Mouse (Mus musculus) embryonic facial prominence, embryonic 11.5 days (tissue): ENCODE measurements around the gene Psmd4. TPM values are rescaled to one million over a fixed set of nuclear protein-coding genes. Genes with fewer than 3 reads are reported as not detected.

ENCODE experiments used
- ATAC-seq: fragments of 200-750 bp; cut with Nextera tagmentation; replicated peaks from 2 replicates; pipeline ENCODE4 v1.8.0; 2017; ENCODE audit warnings: low read depth; ENCODE audit not compliant: insufficient number of reproducible peaks, low FRiP score, low TSS enrichment
- DNase-seq: peaks from one replicate; pipeline ENCODE4 v3.0.0-alpha.2; 2015; ENCODE audit warnings: low spot score
- H3K27ac ChIP-seq: fragments of 300-500 bp; sonication (generic); replicated peaks from 2 replicates; pipeline ENCODE4 v1.5.1; 2014; ENCODE audit warnings: mild to moderate bottlenecking, low read depth, low read length, control low read depth
- H3K27me3 ChIP-seq: fragments of 300-500 bp; sonication (generic); 2 replicates; pipeline ENCODE4 v1.6.1; 2014; ENCODE audit warnings: mild to moderate bottlenecking, low read length, moderate library complexity, mixed read lengths; ENCODE audit not compliant: control insufficient read depth, insufficient read depth
- H3K36me3 ChIP-seq: fragments of 300-500 bp; sonication (generic); replicated peaks from 2 replicates; pipeline ENCODE4 v1.6.1; 2014; ENCODE audit warnings: low read depth, mild to moderate bottlenecking, low read length, moderate library complexity, mixed read lengths; ENCODE audit not compliant: control insufficient read depth, insufficient read depth
- H3K4me1 ChIP-seq: fragments of 300-500 bp; sonication (generic); 2 replicates; pipeline ENCODE4 v1.6.1; 2014; ENCODE audit warnings: low read length, mixed read lengths; ENCODE audit not compliant: control insufficient read depth, insufficient read depth
- H3K4me2 ChIP-seq: fragments of 300-500 bp; sonication (generic); 2 replicates; pipeline ENCODE4 v1.6.1; 2014; ENCODE audit warnings: low read depth, mild to moderate bottlenecking, control low read depth, low read length, moderate library complexity
- H3K4me3 ChIP-seq: fragments of 300-500 bp; sonication (generic); 2 replicates; pipeline ENCODE4 v1.5.1; 2014; ENCODE audit warnings: low read depth, low read length, control low read depth
- H3K9ac ChIP-seq: fragments of 300-500 bp; sonication (generic); replicated peaks from 2 replicates; pipeline ENCODE4 v1.6.1; 2014; ENCODE audit warnings: mild to moderate bottlenecking, control low read depth, low read length
- H3K9me3 ChIP-seq: fragments of 300-500 bp; sonication (generic); replicated peaks from 2 replicates; pipeline ENCODE4 v1.6.1; 2016; ENCODE audit warnings: mild to moderate bottlenecking, low read length, inconsistent platforms, mixed read lengths; ENCODE audit not compliant: control insufficient read depth
- WGBS: fragments of 180-500 bp; shearing (Covaris S2); extraction: QIAGEN DNeasy Blood & Tissue Kit; methylation state at CpG from one replicate; pipeline ENCODE4 v1.1.7; 2014; 5-methylcytosine and 5-hydroxymethylcytosine counted together
- polyA plus RNA-seq: library from polyadenylated mRNA; unstranded; fragments of >200 nt; fragmentation: Nextera tagmentation; extraction: Ambion mirVana; gene quantifications from 2 replicates; pipeline ENCODE4 v1.2.1, GENCODE M21; 2014

The Psmd4 gene
- polyA plus RNA-seq, 1 experiment from 2014 or later: 311 TPM

DNA sequence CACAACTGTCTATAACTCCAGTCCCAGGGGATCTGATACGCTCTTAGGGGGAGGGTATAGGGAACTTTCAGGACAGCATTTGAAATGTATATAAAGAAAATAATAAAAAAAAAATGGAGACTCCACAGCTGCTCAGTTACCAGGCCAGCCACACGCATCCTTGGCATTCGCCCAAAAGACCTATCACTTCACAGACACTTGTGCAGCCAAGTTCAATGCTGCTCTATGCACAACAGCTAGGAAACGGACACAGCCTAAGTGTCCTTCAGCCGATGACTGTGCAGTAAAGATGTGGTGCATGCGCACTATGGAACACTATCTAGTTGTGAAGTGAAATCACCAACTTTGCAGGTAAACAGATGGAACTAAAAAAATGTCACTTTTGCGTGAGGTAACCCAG, 13.9 kb upstream of the Psmd4 start:
- no peak overlapping the region for H3K27ac ChIP-seq
- peaks cover 4% of the 10 kb centered on the region for H3K36me3 ChIP-seq
- no peaks in the 10 kb centered on the region for H3K4me1 ChIP-seq
- no peak overlapping the region for H3K9ac ChIP-seq
- 96% methylated on average over 7 of the region's 7 CpGs for WGBS
- no peak overlapping the region for H3K4me2 ChIP-seq
- H3K27me3 ChIP-seq: no peaks in the 10 kb centered on the region
- no peak overlapping the region for H3K4me3 ChIP-seq
- no peaks in the 10 kb centered on the region for H3K9me3 ChIP-seq
- ATAC-seq (no peak), DNase-seq (no peak)

DNA sequence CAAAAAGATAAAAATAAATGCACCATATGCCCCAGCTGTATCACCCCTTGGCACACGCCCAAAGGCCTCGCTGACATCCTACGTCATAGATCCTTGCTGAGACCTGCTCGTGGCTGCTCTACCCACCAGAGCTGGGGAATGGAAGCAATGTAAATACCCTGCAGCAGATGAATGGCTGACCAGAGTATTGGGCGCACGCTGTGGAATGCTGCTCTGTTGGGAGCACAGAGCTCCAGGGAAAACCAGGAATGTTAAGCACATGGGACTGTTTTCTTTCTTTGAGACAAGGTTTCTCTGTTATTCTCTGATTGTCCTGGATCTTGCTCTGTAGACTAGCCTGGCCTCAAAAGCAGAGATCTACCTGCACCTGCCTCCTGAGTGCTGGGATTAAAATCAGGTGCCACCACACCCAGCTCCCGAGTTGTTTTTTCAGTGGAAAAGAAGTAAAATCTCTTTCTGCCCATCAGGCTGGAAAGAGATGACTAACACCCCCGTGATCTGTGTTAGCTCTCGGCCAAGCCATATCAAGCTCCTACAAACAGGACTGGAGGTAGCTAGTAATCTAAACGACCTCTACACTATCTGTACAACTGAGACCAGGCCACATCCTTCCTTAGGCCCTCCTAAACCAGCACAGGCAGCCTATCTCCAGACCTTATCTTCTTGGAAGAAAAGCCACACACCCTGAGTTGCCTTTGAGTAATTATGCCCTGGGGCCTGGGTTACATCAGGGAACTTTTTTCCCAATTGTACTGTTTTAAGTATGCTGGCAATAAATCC, 12.3 kb upstream of the Psmd4 start:
- H3K9me3 ChIP-seq: no peaks in the 10 kb centered on the region
- H3K4me3 ChIP-seq: no peak overlapping the region
- no peak overlapping the region for H3K4me2 ChIP-seq
- no peaks in the 10 kb centered on the region for H3K27me3 ChIP-seq
- WGBS: 48% methylated on average over 10 of the region's 10 CpGs
- H3K27ac ChIP-seq: no peak overlapping the region
- ATAC-seq: no peak
- peak; percentile 13 for DNase-seq
- no peaks in the 10 kb centered on the region for H3K4me1 ChIP-seq
- no peak overlapping the region for H3K9ac ChIP-seq
- H3K36me3 ChIP-seq: peaks cover 2% of the 10 kb centered on the region

DNA sequence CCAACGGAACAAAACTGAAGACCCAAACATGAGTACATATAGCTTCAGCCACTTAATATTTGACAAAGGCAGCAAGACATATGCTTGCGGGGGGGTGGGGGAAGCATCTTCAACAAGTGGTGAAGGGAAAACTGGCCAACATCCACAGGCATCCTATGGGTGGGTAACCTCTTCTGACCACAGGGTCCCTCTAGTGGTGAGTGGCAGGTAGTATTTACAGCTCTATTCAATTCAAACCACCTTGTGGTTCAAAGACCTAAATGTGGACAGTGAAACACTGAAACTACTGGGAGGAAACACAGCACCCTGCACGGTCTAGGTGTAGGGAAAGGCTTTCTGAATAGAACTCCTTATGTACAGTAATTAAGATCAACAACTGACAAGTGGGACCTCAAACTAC, 11.3 kb upstream of the Psmd4 start:
- Histone ChIP-seq H3K9ac (no peak overlapping the region), H3K4me2 (no peak overlapping the region), H3K36me3 (no peaks in the 10 kb centered on the region), H3K9me3 (no peaks in the 10 kb centered on the region), H3K27ac (no peak overlapping the region), H3K4me3 (no peak overlapping the region), H3K27me3 (no peaks in the 10 kb centered on the region), H3K4me1 (no peaks in the 10 kb centered on the region)
- WGBS: 44% methylated on average over 3 of the region's 3 CpGs
- DNase-seq (peak; percentile 76), ATAC-seq (0 out of 2 replicates have a peak, but pooled peaks have one; percentile 26)

DNA sequence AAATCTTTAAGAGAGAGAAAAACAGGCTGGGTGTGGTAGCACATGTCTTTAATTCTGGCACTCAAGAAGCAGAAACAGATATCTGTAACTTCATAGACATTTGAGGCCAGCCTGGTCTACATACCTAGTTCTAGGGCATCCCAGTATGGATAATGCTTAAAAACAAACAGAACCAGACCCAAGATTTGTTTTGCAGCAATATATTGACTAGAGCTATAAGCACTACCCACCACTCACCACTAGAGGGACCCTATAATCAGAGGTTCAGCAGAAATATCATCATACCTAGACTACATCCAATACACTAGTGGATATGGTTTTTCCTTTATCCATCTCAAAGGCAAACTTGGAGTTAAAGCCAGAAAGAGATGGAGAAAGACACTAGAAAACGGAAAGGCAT, 10.5 kb upstream of the Psmd4 start:
- no peaks in the 10 kb centered on the region for H3K27me3 ChIP-seq
- no peaks in the 10 kb centered on the region for H3K4me1 ChIP-seq
- no peak overlapping the region for H3K4me3 ChIP-seq
- no peaks in the 10 kb centered on the region for H3K36me3 ChIP-seq
- no peak overlapping the region for H3K27ac ChIP-seq
- ATAC-seq (no peak), DNase-seq (peak; percentile 74)
- WGBS: 39% methylated on average over 1 of the region's 1 CpGs
- H3K4me2 ChIP-seq: no peak overlapping the region
- no peaks in the 10 kb centered on the region for H3K9me3 ChIP-seq
- no peak overlapping the region for H3K9ac ChIP-seq

DNA sequence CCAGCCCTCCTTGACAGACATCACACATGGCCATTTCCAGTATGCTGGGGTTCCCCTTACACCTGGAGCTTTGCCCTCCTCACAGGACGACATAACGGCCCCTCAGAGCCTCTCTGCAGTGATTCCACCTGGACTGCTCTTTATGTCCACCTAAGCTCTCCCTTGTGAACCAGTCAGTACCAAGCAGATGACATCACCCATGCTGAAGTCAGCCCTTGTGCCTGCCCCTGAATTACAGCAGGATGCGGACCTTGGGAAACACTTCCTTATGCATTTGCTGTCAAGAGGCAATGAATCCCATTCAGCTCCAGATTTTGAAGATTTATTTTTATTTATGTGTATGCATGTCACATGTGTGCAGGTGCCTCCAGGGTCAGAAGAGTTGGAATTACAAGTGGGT, 5.5 kb upstream of the Psmd4 start:
- Histone ChIP-seq H3K36me3 (no peaks in the 10 kb centered on the region), H3K4me2 (no peak overlapping the region), H3K27me3 (no peaks in the 10 kb centered on the region), H3K4me3 (no peak overlapping the region), H3K9ac (no peak overlapping the region), H3K9me3 (no peaks in the 10 kb centered on the region), H3K27ac (no peak overlapping the region), H3K4me1 (no peaks in the 10 kb centered on the region)
- DNase-seq (no peak), ATAC-seq (no peak)
- WGBS: 71% methylated on average over 3 of the region's 3 CpGs

DNA sequence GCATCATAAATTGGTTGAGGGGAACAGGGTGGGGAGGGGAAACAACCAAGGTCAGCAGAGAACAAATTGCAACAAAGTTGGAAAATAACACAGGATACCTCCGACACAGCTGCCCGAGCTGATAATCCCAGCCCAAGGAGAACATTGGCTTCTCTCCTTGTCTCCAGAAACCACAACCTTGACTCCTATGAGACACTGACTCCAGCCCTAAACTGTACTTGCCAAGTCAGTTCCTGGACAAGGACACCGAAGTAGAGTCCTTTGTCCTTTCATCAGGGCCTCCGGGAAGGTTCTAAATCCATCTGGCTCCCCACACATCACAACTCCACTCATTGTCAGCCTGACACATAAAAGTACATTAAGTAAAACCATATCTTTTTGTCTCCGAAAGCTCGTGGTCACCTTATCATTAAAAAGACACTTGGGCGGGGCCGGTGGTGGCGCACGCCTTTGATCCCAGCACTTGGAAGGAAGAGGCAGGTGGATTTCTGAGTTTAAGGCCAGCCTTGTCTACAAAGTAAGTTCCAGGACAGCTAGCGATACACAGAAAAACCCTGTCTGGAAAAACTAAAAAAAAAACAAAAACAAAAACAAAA, 4.1 kb upstream of the Psmd4 start:
- Histone ChIP-seq H3K4me1 (no peaks in the 10 kb centered on the region), H3K4me2 (no peak overlapping the region), H3K27me3 (no peaks in the 10 kb centered on the region), H3K9ac (no peak overlapping the region), H3K9me3 (no peaks in the 10 kb centered on the region), H3K36me3 (no peaks in the 10 kb centered on the region), H3K4me3 (no peak overlapping the region), H3K27ac (no peak overlapping the region)
- DNase-seq: no peak
- 89% methylated on average over 11 of the region's 11 CpGs for WGBS
- ATAC-seq: no peak

DNA sequence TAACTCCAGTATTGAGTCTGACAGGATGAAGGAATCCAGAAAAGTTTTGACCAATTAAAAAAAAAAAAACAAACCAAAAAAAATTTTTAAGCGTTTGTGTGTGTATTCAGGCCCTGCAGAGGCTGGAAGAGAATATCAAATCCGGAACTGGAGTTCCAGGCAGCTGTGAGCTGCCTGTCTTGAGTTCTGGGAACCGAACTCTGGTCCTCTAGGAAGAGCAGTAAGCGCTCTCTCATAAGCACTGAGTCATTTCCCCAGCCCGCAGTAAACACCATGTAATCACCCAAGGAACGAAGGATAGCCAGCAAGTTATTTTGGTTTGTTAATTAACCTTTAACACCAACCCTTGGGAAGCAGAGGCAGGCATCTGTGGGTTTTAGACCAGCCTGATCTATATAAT, 837 bp upstream of the Psmd4 start:
- H3K36me3 ChIP-seq: no peaks in the 10 kb centered on the region
- no peak overlapping the region for H3K9ac ChIP-seq
- H3K4me3 ChIP-seq: no peak overlapping the region
- 64% methylated on average over 6 of the region's 6 CpGs for whole genome bisulfite sequencing
- no peak for DNase-seq
- no peaks in the 10 kb centered on the region for H3K27me3 ChIP-seq
- no peaks in the 10 kb centered on the region for H3K4me1 ChIP-seq
- ATAC-seq: no peak
- H3K9me3 ChIP-seq: no peaks in the 10 kb centered on the region
- H3K27ac ChIP-seq: no peak overlapping the region
- no peak overlapping the region for H3K4me2 ChIP-seq

DNA sequence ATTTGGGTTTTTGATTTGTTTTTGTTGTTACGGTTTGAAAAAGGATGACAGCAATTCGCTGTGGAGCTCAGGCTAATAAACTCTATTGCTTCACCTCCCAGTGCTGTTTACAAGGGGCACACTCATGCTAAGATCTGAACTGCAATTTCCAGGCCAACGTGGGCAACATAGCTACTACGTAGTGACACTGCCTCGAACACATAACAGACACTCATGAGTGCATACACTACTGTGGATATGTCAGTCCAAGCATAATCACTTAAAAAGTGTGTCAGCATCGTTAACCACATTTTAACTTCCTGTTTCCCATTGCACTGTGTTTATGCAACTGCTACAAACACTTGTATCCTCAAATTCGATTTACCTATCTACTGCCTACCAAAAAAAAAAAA, 420 bp upstream of the Psmd4 start:
- peak; percentile 49; the same call in 1 of the 2 replicates for ATAC-seq
- Histone ChIP-seq H3K27me3 (no peaks in the 10 kb centered on the region), H3K36me3 (no peaks in the 10 kb centered on the region), H3K4me2 (peak overlapping the region; percentile 32), H3K4me3 (peak overlapping the region; percentile 63), H3K27ac (no peak overlapping the region), H3K9me3 (no peaks in the 10 kb centered on the region), H3K9ac (peak overlapping the region; percentile 32), H3K4me1 (no peaks in the 10 kb centered on the region)
- WGBS: 33% methylated on average over 7 of the region's 7 CpGs
- no peak for DNase-seq
